Mouse (Mus musculus): ENCODE measurements around the gene Akip1. TPM values are rescaled to one million over a fixed set of nuclear protein-coding genes. Genes with fewer than 3 reads are reported as not detected.

The Akip1 gene
- total RNA-seq, 2 experiments from 2014 or later: 16.4 to 19.3 TPM

DNA sequence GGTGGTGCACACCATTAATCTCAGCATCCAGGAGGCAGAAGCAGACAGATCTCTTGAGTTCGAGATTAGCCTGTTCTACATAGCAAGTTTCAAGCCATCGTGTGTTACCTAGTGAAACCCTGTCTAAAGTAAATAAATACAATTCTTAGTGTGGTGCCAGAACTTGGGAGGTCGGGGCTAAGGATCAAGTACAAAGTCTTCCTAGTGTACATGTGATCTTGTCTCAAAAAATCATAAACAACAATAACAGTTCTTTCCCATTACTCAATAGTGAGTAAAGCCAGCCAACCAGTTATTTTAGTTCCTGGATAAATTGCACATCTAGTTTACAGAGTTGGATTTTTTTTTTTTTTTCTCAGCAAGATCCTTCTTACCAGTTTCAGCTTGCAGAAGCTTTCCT lies 971 bp downstream of the Akip1 start:
- no peak for DNase-seq (ENCODE audit: low spot score)

DNA sequence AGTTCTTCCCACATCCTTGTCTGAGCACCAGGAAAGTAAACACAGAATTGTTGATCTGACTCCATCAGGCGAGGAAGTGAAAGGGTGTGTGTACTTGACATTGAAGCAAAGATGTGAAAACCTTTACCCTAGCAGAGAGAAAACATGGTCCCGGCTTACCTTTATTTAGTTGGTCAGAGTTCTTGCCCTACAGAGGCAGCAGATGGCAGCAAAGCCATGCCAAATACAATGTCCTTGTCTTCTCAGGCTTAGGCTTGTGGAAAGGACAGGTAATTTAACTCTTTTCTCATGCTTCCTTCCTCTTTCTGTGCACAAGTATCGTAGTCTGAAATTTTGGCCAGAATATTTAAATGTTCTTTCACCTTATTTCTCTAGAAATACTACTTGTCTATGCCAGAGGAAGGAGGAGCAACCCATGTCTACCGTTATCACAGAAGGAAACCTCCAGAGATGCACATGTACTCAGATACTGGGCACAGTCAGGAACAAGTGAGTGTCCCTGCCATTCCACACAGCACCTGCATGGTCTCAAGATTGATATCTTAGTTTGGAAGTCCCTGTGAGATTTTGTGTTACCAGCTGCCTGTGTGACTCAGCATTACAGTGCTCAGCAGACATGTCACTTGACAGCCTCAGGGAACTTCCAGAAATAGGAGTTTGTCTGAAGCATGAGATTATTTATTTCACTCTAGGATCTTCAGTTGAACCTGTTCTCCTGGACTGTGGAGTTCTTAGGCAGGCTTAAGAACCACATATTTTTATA lies 3.7 kb downstream of the Akip1 start:
- DNase-seq (ENCODE audit: low spot score): peak; percentile 53

DNA sequence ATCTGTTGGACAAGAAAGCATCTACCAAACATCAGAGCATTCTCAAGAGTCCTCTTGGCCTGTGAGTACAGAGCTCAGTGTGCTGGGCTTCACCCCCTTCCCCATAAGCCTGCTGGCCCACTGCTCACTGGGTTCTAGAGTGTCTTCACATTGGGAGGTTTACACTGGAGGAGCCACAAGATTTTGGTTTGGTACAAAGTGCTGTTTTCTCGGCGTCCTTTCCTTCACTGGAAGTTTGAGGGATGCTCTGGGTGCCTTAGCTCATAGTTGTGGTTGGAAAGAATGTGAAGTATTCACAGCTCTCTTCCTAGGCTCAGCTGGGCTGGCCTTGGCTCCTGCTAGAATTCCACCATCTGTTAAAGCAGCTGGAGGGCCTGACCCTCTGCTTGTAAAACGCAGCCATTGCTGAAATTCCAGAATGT lies 5.5 kb downstream of the Akip1 start:
- DNase-seq (ENCODE audit: low spot score): peak; percentile 69

DNA sequence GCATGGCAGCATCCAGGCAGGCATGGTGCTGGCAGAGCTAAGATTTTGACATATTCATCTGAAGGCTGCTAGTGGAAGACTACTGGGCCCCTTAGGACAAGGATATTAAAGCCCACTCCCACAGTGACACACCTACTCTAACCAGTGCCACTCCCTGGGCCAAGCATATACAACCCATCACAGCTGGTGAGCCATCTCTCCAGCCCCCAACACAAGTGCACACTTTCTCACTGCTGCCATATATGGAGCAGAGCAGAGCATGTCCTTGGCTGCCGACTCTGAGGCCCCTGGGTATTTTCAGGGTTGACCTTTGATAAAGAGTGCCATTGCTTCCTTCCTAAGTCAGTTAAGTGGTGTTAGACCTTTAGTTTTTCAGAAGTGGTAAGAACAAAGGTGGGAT lies 6.6 kb downstream of the Akip1 start:
- DNase-seq (ENCODE audit: low spot score): no peak

DNA sequence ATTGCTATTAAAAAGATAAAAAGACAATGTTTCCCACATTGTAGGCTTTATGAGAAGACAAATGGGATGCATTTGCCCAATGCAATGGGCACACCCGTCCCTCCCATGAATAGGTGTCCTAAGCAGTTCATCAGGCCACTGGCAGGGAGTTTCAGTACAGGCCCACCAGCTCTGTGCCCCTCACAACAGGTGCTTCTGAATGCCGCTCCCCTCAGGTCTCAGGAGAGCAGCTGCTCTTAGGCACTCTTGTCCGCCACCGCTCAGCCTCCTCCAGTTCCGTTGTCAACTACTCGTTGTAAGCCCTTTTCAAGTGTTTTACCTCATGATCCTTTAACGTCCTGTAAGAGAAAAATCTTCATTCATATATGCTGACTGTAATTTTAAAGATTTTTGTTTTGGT lies 8.7 kb downstream of the Akip1 start:
- no peak for DNase-seq (ENCODE audit: low spot score)

DNA sequence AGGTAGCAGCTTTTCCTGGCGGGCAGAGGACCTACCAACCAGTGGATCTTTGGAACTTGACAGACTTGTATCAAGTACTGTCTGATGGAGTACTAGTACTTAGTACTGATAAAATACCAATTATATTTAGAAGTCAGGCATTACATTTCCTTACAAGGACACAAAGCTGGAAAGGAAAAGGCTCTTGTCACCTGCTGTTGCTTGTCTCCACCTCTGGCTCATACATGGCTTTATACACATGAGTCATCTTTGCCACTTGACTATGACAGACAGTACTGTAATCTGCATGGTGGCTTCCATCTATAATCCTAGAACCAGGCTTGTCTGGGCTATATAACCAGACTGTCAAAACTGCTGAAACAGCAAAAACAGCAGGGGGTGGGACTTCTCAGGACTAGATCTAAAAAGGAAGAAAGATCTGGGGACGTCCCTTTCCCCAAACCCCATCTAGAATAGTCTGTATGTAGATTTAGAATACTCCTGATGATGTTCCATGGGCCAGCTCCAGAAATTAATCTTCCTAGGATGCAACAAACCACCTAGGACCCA lies 10.0 kb downstream of the Akip1 start:
- DNase-seq (ENCODE audit: low spot score): no peak

DNA sequence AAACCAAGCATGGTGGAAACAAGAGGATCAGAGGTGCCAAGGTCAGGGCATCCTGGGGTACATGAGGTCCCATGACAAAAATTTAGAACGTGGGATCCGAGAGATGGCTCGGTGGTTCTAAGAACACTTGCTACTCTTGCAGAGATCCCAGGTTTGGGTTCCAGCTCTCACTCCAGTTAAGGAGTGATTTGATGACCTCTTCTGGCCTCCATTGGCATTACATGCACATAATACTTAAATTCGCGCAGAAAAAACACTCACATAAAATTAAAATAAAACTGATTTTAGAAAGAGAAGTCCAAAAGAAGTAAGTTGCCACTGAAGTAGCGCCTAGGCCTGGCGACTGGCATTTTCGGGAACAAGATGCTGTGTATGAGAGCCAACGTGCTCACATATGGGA lies 15.8 kb downstream of the Akip1 start:
- peak; percentile 36 for DNase-seq (ENCODE audit: low spot score)

DNA sequence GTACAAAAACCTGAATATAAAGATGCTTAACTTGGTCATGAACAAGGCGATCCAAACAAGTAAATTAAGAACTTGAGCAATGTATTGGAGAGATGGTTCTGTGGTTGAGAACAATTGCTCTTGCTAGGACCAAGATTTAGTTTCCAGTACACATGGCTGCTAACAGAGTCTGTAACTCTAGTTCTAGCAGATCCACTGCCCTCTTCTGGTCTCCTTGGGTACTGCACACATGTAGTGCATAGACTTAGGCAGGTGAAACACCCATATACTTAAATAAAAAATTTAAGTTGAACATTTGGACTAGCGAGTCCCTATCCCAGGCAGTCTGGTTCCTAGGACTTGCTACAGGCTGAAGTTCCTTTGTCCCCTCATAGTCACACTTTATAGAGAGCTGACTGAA lies 19.1 kb downstream of the Akip1 start:
- no peak for DNase-seq (ENCODE audit: low spot score)

DNA sequence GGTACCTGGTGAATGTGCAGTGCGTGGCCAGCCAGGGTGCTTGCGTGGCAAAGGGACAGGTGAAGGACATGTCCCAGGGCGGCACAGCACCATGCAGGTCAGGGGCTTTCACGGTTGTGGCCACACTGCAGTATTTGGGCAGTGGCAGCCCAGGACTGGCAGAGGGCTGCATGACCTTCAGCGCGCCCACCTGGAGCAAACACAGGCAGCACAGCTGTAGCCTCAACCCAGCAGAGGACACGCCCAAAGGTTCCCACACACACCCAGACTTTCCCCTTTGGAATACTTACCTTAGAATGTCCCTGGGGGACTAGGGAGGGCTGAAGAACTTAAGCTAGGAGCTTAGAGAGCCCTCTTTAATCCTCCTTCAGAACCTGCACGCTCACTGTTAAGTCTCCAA lies 19.6 kb downstream of the Akip1 start:
- no peak for DNase-seq (ENCODE audit: low spot score)

DNA sequence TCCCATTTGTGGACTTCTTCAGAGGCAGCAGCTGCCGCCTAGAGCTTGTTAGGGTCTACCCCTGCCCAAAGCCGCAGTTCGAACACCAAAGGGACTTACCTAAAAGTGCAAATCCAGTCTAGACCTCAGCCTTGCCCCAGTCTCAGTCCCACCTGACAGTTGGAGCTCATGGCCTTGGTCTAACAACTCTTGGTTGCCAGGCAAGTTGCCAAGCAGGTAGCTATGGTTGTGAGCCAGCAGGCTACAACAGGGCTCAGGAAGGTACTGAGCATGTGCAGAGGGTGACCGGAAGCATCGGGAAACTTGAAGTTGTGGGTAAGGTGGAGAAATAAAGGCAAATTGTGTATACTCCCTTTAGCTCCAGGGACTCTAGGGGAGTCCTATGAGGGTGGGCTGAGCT lies 20.2 kb downstream of the Akip1 start, which contains the start of gene BC051019:
BC051019 (minus strand) TSS at position 154 of the 400 bp plus-strand sequence.
- no peak for DNase-seq (ENCODE audit: low spot score)

DNA sequence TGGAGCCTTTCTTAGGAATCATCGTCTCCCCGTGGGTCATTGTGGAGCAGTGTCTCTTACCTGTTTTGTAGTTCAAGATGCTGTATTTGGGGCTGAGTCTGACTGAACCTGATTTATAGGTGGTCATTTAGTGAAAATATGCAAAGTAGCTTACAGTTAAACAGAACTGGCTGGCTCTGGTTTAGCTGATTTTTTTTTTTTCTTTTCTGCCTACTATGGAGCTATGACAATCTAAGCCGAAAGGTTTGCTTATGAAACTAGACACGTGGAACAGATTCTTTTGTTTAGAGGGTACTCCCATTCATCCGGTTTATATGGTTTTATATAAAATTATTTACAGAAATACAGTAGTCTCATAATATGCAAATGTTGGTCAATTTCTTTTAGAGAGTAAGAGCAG lies 28.1 kb downstream of the Akip1 start, which contains the start of gene Ascl3:
Ascl3 (minus strand) TSS at position 101 of the 400 bp plus-strand sequence.
- no peak for DNase-seq (ENCODE audit: low spot score)

DNA sequence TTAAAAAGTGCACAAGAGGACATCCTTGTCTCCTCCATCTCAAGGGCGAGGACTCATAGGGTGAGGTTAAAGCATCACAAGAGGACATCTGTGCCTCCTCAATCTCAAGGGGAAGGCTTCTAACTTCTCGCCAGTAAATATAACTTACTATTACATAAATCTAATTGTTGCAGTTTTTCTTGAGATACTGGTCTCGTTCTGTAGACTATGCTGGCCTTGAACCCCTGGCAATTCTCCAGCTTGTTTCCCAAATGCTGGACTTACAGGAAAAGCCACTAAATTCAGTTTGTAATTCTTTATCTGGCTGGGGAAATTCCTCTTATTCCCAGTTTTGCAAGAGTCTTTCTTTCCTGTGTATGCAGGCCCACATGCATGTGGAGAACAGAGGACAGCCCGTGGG lies 31.3 kb downstream of the Akip1 start:
- no peak for DNase-seq (ENCODE audit: low spot score)

DNA sequence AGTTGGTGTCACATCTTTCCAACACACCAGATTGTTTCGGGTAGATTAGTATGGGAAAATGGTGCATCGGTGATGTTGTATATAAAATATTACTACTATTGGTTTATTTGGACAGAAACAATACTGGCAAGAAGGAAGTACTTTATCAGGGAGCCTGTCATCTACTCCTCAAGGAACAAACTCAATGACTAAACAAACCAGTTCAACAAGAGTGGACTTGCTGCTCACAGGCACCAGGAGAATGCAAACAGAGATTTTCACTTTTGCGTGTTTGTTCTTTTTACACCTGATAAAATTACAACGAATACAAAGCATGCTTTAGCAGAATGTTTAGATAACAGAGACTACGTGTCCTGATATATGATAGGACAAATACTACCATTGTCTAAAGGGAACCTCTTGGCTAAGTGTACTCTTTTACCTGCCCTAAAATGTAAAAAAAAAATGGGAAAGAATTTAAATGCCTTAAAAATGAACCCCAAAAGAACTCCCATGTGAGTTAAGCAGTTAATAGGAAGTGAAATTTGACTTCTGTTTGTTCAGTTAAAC lies 36.4 kb downstream of the Akip1 start:
- DNase-seq (ENCODE audit: low spot score): no peak

DNA sequence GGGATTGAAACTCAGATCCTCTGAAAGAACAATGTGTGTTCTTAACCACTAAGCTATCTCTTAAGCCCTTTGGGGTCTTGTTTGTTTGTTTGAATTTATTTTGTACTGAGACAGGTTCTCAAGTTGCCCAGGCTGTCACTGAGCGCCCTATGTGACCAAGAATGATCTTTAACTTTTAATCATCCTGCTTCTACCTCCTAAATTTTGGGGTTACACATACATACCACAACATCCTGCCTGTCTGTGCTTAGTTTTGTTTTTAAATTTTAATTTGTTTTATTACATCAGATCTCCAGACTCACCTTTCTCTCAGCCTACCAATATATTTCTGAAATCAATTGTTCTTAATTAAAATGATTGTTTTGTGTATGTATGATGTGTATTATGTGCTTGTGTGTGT lies 37.6 kb downstream of the Akip1 start:
- no peak for DNase-seq (ENCODE audit: low spot score)

DNA sequence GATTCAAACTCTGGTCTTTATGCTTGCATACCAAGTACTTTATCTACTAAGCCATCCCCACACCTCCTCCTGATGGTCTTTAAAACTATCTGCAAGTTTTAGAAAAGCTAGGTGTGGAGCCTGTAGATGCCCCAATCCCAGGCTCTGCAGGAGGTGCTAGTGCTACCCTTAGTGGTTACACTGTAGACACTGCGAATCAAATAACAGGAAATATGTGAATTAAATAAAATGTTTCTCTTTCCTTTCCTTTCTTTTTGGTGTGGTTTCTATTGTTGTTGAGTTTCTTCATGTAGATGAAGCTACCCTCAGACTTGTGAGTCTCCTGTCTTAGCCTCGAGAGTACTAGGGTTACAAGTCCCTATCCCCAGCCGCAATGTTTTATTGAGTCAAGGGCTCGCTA lies 38.2 kb downstream of the Akip1 start:
- no peak for DNase-seq (ENCODE audit: low spot score)

DNA sequence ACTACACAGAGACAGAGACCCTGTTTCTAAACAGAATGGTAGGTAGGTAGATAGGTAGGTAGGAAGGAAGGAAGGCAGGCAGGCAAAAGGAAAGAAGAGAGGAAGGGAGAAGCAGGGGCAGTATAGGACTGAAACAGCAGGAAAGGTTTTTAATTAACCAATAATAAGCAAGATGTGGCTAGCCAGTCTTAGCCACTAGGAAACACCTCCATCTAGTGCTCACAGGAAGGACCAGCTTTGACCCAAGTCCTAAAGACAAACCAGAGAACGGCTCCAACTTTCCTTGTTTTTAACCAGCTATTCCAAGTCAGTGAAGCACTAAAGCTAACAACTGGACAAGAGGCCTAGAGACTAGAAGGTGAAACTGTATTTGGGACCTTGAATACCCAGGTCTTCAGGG lies 44.3 kb downstream of the Akip1 start:
- no peak for DNase-seq (ENCODE audit: low spot score)

DNA sequence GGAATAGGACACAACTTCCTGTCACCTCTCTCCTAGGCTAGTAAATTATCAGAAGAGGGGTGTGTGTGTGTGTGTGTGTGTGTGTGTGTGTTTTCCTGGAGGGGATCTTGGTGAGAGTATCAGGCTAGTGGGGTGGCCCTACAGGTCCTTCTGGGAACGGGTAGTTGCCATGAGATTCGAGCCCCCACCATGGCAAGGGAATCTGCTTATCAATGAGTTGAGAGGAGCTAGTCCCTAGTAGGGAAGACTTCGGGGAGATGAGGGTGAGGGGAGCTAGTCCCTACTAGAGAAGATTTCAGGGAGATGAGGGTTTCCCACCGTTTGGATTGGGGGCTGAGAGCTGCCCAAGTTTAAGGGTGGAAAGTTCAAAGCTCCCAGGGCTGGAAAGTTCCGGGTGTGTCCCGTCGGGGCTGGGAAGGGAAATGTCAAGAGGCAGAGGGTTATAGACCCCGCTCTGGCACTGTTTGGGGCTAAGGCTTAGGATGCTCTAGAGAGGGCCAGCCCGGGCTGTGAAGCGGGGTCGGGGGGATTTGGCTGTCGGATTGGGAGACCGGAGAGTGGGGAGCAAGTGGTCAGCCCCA lies 48.0 kb downstream of the Akip1 start:
- no peak for DNase-seq (ENCODE audit: low spot score)

DNA sequence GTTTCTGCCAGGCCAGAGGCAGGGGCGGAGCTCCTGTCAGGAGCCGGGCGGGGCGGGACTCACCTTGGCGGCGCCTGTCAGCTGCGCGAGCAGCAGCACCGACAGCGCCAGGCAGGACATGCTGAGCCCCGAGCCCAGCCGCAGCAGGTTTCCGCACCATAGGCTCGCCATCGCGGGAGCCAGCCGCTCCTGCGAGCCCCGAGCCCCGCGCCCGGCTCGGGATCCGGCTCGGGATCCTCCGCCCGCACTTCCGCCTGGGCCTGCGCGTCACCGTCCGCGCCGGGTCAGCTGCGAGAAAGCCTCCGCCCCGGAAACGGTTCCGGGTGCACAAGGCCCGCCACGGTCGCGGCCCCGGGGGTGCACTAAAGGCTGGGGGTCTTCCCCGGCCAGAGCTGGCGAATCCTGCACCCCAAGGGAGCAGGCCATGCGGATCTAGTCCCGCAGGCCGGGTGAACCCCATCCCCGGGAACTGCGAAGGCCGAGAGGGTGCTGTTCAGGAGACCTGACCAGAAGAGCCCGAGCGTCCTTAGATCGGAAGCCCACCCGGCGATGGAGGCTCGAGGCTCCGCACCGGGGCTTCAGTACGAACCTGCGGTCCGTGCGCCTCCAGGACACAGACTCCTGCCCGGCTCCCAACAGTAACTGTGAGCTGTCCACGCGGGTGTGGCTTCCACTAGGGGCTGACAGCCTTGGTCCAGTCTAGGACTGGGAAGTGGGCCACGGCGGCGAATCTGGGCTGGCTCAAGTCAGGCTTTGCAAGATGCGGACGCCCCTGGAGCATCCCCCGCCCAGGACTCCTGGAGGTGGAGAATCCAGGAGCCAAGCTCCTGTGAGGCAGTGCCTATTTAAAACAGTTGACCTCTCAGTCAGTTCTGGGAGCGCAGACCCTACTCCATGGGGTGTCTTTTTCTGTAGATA lies 48.8 kb downstream of the Akip1 start, which contains the start of gene Tmem9b:
Tmem9b (minus strand) TSS at position 868 of the 918 bp plus-strand sequence.
- DNase-seq (ENCODE audit: low spot score): peak; percentile 76

DNA sequence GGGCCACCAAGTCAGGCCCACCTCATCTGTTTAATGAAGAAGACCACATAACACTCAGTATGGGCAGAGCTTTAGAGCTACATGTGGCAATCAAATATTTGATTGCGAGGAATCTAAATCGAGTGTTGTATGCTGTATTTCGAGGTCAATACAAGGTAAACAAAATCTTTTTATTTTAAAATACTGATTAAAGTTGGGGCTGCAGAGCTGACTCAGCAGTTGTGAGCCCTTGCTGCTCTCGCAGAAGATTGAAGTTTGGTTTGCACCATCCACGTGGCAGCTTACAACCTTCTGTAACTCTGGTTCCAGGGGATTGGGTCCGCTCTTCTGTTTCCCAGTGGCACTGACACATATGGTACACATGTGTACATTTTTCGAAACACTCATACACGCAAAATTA lies 50.5 kb downstream of the Akip1 start:
- DNase-seq (ENCODE audit: low spot score): no peak

DNA sequence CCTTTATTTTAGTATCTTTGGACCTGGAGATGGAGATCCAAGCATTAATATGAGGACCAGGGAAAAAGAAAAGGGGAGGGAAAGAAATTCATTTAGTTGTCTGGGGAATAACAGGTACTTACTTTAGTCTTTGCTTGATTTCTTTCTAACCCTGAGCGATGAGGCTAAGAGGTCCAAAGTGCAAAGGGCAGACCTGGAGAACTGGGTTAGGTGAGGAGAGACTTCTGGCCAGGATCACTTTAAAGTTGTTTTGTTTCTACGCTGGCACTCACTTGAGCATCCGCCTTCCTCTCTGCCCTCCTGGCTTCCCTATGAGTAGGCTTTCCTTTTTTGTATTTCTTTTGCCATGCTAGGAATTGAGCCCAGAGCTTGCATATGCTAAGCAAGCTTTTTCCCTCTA lies 52.8 kb downstream of the Akip1 start:
- no peak for DNase-seq (ENCODE audit: low spot score)

Measured in gastrocnemius, adult 18-20 months (tissue).